Mouse (Mus musculus): ENCODE measurements around the gene Yipf4. TPM values are rescaled to one million over a fixed set of nuclear protein-coding genes. Genes with fewer than 3 reads are reported as not detected.
"Not testable (repeated sequence)": the region's sequence is repeated elsewhere in the genome, so short reads cannot be mapped to it uniquely, and the experiment has no call there.

The Yipf4 gene
- polyA plus RNA-seq (2016; fragmentation: Nextera tagmentation; extraction: Ambion mirVana): 35.5 and 37.2 TPM in 2 replicates

- Histone ChIP-seq H3K27ac (peak within 1 kb of the TSS; percentile 90), H3K27me3 (ENCODE audit: insufficient read depth, poor library complexity, severe bottlenecking) (no peaks in the 10 kb centered on the region), H3K9me3 (no peaks in the 10 kb centered on the region), H3K36me3 (peaks cover 26% of the 10 kb centered on the region), H3K4me1 (replicated peaks) (peaks cover 9% of the 10 kb centered on the region; the same call in 1 of the 2 replicates), H3K4me3 (peak within 1 kb of the TSS; percentile 100)
- DNase-seq (ENCODE audit: low spot score): peak; percentile 93
- WGBS: 4% methylated on average over 58 of the region's 58 CpGs
These were observed at the start of gene Yipf4 for GRCm38 (mm10) chr17:74489024-74489900. TSS of gene Yipf4 (plus strand) at chr17:74489493.

- Histone ChIP-seq H3K9me3 (no peaks in the 10 kb centered on the region), H3K4me3 (no peak overlapping the region), H3K36me3 (no peaks in the 10 kb centered on the region), H3K4me1 (replicated peaks) (no peaks in the 10 kb centered on the region), H3K27ac (no peak overlapping the region), H3K27me3 (ENCODE audit: insufficient read depth, poor library complexity, severe bottlenecking) (no peaks in the 10 kb centered on the region)
- DNase-seq (ENCODE audit: low spot score): no peak
- WGBS: 82% methylated on average over 5 of the region's 5 CpGs
These were observed 48.8 kb upstream of the Yipf4 start for GRCm38 (mm10) chr17:74440486-74440885.

DNA sequence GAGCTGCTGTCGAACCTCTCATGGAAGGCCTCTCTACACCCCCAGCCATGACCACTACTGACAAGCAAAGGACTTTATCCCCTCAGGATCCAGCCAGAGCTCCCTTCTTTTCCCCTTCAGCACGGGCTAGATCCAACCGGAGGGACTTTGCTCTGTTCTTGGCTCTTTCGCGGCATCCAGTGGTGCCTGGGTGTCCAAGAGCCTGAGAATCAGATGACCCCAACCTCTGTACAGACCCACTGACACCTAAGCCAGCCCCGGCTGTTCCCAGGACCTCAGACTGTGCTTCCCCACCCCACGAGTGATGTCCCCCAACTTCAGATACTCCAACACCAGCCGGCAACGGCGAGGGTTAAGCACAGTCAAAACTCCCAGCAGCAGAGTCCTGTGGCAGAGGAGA, 39.5 kb upstream of the Yipf4 start:
- no peaks in the 10 kb centered on the region for H3K27me3 ChIP-seq (ENCODE audit: insufficient read depth, poor library complexity, severe bottlenecking)
- H3K9me3 ChIP-seq: no peaks in the 10 kb centered on the region
- no peak overlapping the region for H3K4me3 ChIP-seq
- H3K36me3 ChIP-seq: no peaks in the 10 kb centered on the region
- no peak for DNase-seq (ENCODE audit: low spot score)
- H3K27ac ChIP-seq: no peak overlapping the region
- no peaks in the 10 kb centered on the region for H3K4me1 ChIP-seq (replicated peaks)
- WGBS: 93% methylated on average over 10 of the region's 10 CpGs

GRCm38 (mm10) chr17:74453928-74454327, 35.4 kb upstream of the Yipf4 start:
- Histone ChIP-seq H3K9me3 (no peaks in the 10 kb centered on the region), H3K36me3 (no peaks in the 10 kb centered on the region), H3K4me3 (no peak overlapping the region), H3K27me3 (ENCODE audit: insufficient read depth, poor library complexity, severe bottlenecking) (no peaks in the 10 kb centered on the region), H3K27ac (no peak overlapping the region), H3K4me1 (replicated peaks) (no peaks in the 10 kb centered on the region)
- no peak for DNase-seq (ENCODE audit: low spot score)
- WGBS: 85% methylated on average over 3 of the region's 3 CpGs

GRCm38 (mm10) chr17:74454660-74455059, 34.6 kb upstream of the Yipf4 start:
- WGBS: 84% methylated on average over 1 of the region's 1 CpGs
- Histone ChIP-seq H3K27me3 (ENCODE audit: insufficient read depth, poor library complexity, severe bottlenecking) (no peaks in the 10 kb centered on the region), H3K9me3 (no peaks in the 10 kb centered on the region), H3K27ac (no peak overlapping the region), H3K4me3 (no peak overlapping the region), H3K4me1 (replicated peaks) (no peaks in the 10 kb centered on the region), H3K36me3 (no peaks in the 10 kb centered on the region)
- no peak for DNase-seq (ENCODE audit: low spot score)

- Histone ChIP-seq H3K27me3 (ENCODE audit: insufficient read depth, poor library complexity, severe bottlenecking) (no peaks in the 10 kb centered on the region), H3K4me3 (no peak overlapping the region), H3K36me3 (no peaks in the 10 kb centered on the region), H3K9me3 (no peaks in the 10 kb centered on the region), H3K4me1 (replicated peaks) (no peaks in the 10 kb centered on the region), H3K27ac (no peak overlapping the region)
- 88% methylated on average over 4 of the region's 4 CpGs for WGBS
- no peak for DNase-seq (ENCODE audit: low spot score)
These were observed 33.9 kb upstream of the Yipf4 start for GRCm38 (mm10) chr17:74455426-74455825.

GRCm38 (mm10) chr17:74456825-74457224, 32.5 kb upstream of the Yipf4 start:
- H3K27me3 ChIP-seq (ENCODE audit: insufficient read depth, poor library complexity, severe bottlenecking): no peaks in the 10 kb centered on the region
- 95% methylated on average over 5 of the region's 5 CpGs for WGBS
- no peak for DNase-seq (ENCODE audit: low spot score)
- no peaks in the 10 kb centered on the region for H3K4me1 ChIP-seq (replicated peaks)
- H3K27ac ChIP-seq: no peak overlapping the region
- no peaks in the 10 kb centered on the region for H3K36me3 ChIP-seq
- H3K9me3 ChIP-seq: no peaks in the 10 kb centered on the region
- H3K4me3 ChIP-seq: no peak overlapping the region

- H3K4me3 ChIP-seq: no peak overlapping the region
- DNase-seq (ENCODE audit: low spot score): no peak
- H3K4me1 ChIP-seq (replicated peaks): no peaks in the 10 kb centered on the region
- no peak overlapping the region for H3K27ac ChIP-seq
- no peaks in the 10 kb centered on the region for H3K27me3 ChIP-seq (ENCODE audit: insufficient read depth, poor library complexity, severe bottlenecking)
- H3K9me3 ChIP-seq: no peaks in the 10 kb centered on the region
- H3K36me3 ChIP-seq: no peaks in the 10 kb centered on the region
- 79% methylated on average over 10 of the region's 10 CpGs for WGBS
These were observed 31.2 kb upstream of the Yipf4 start for GRCm38 (mm10) chr17:74457972-74458677.

DNA sequence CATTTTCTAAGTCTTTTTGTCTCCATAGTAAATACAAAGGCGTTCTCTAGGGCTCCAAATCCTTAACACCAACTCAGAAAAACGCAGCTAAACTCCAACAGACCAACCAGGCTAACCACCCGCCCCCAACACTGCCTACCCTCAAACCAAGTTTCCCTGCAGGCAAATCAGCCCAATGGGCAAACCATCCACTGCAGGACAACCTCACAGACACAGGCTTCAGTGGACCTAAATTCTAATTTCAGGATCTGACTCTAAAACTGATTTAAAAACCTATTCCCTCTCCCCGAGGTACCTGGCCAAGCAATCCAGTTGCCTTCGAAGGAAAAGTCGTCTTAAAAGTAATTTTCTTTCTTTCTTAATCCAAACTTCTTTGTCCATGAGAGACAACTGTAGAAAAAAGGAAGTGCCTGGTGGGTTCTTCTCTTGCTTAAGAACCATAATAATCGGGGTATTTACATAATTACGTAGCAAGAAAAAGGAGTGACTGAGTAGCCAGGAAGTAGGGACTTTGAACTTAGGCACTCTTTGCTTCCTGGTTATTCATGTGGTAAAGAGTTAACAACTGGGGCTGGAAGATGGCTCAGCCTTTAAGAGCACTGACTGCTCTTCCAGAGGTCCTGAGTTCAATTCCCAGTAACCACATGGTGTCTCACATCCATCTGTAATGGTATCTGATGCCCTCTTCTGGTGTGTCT, 30.4 kb upstream of the Yipf4 start, which contains the start of gene Nlrc4:
Nlrc4 (minus strand) TSS at position 432 of the 698 bp plus-strand sequence.
- Histone ChIP-seq H3K4me1 (replicated peaks) (no peaks in the 10 kb centered on the region), H3K36me3 (no peaks in the 10 kb centered on the region), H3K4me3 (no peak within 1 kb of the TSS), H3K27ac (no peak within 1 kb of the TSS), H3K9me3 (no peaks in the 10 kb centered on the region), H3K27me3 (ENCODE audit: insufficient read depth, poor library complexity, severe bottlenecking) (no peaks in the 10 kb centered on the region)
- 63% methylated on average over 8 of the region's 8 CpGs for WGBS
- DNase-seq (ENCODE audit: low spot score): no peak

GRCm38 (mm10) chr17:74463510-74463909, 25.8 kb upstream of the Yipf4 start:
- Histone ChIP-seq H3K27ac (no peak overlapping the region), H3K4me1 (replicated peaks) (no peaks in the 10 kb centered on the region), H3K4me3 (no peak overlapping the region), H3K36me3 (no peaks in the 10 kb centered on the region), H3K9me3 (no peaks in the 10 kb centered on the region), H3K27me3 (ENCODE audit: insufficient read depth, poor library complexity, severe bottlenecking) (no peaks in the 10 kb centered on the region)
- no peak for DNase-seq (ENCODE audit: low spot score)

DNA sequence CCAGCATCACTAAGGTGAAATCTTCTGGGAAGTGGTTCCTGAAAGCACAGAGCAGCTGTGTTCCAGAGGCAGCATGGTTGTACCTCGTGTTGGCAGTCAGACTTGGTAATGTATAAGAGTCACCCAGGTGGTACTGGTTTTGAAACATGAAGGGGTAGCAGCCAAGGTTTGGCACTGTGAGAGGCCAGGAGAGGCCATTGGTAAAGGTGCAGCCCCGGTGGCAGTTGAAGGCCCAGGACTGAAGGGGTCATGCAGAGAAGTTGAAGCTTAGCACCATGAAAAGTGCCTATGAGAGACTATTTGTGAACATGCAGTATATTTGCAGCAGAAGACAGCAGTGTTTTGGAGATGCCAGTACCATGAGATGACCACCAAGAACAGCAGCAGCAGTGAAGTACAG, 21.3 kb upstream of the Yipf4 start:
- not testable (repeated sequence) for H3K36me3 ChIP-seq; DNase-seq (ENCODE audit: low spot score); H3K27ac ChIP-seq; H3K4me3 ChIP-seq; H3K4me1 ChIP-seq (replicated peaks); H3K27me3 ChIP-seq (ENCODE audit: insufficient read depth, poor library complexity, severe bottlenecking); H3K9me3 ChIP-seq
- 79% methylated on average over 2 of the region's 2 CpGs for WGBS

DNA sequence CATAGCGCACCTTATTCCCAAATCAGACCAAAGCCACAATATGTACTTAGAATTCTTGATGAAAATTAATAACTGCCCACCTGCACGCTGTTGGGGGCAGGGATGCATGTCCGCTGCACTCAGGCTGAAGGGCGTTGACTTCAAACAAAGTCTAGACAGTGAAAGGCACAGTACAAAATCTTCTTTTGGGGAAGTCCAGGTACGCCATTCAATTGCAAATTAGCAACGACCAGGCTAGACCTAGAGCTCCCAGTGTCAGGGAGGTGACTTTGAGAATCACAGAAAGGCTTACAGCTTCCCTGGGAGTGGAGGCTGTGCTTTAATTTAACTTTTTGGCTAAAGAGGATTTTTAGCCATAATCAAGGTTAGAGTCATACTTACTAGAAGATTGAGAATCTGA, 19.2 kb upstream of the Yipf4 start:
- not testable (repeated sequence) for H3K27ac ChIP-seq; DNase-seq (ENCODE audit: low spot score); H3K27me3 ChIP-seq (ENCODE audit: insufficient read depth, poor library complexity, severe bottlenecking); H3K36me3 ChIP-seq; H3K9me3 ChIP-seq; H3K4me1 ChIP-seq (replicated peaks); H3K4me3 ChIP-seq
- 80% methylated on average over 6 of the region's 6 CpGs for WGBS

All from hindbrain, embryonic 10.5 days (tissue).